Mouse (Mus musculus) midbrain, embryonic 15.5 days (tissue): ENCODE measurements at regions not wholly inside any gene's neighbourhood (a gene's known extent, or its start where the extent isn't known, plus 50 kb on each side); places are given as distances from the start of the nearest gene placed in this dataset.

Source experiments
- ATAC-seq: fragments of 200-750 bp; cut with Nextera tagmentation; replicated peaks from 2 replicates; pipeline ENCODE4 v1.8.0; 2017; ENCODE audit warnings: moderate TSS enrichment
- H3K27ac ChIP-seq: fragments of 300-500 bp; sonication (generic); 2 replicates; pipeline ENCODE4 v1.5.1; 2015; ENCODE audit warnings: mild to moderate bottlenecking, inconsistent platforms
- H3K27me3 ChIP-seq: fragments of 300-500 bp; sonication (generic); replicated peaks from 2 replicates; pipeline ENCODE4 v1.6.1; 2015; ENCODE audit warnings: inconsistent platforms
- H3K36me3 ChIP-seq: fragments of 300-500 bp; sonication (generic); replicated peaks from 2 replicates; pipeline ENCODE4 v1.6.1; 2015; ENCODE audit warnings: inconsistent platforms
- H3K4me1 ChIP-seq: fragments of 300-500 bp; sonication (generic); 2 replicates; pipeline ENCODE4 v1.6.1; 2015; ENCODE audit warnings: inconsistent platforms
- H3K4me2 ChIP-seq: fragments of 300-500 bp; sonication (generic); 2 replicates; pipeline ENCODE4 v1.6.1; 2015; ENCODE audit warnings: inconsistent platforms, mild to moderate bottlenecking, moderate library complexity
- H3K4me3 ChIP-seq: fragments of 300-500 bp; sonication (generic); 2 replicates; pipeline ENCODE4 v1.5.1; 2015; ENCODE audit warnings: mild to moderate bottlenecking, inconsistent platforms
- H3K9ac ChIP-seq: fragments of 300-500 bp; sonication (generic); 2 replicates; pipeline ENCODE4 v1.6.1; 2015; ENCODE audit warnings: mild to moderate bottlenecking, inconsistent platforms
- H3K9me3 ChIP-seq: fragments of 300-500 bp; sonication (generic); 2 replicates; pipeline ENCODE4 v1.6.1; 2016; ENCODE audit warnings: inconsistent platforms
- WGBS: fragments of 180-500 bp; shearing (Covaris S2); methylation state at CpG from one replicate; pipeline ENCODE4 v1.1.7; 2015; ENCODE audit warnings: mixed read lengths; 5-methylcytosine and 5-hydroxymethylcytosine counted together

DNA sequence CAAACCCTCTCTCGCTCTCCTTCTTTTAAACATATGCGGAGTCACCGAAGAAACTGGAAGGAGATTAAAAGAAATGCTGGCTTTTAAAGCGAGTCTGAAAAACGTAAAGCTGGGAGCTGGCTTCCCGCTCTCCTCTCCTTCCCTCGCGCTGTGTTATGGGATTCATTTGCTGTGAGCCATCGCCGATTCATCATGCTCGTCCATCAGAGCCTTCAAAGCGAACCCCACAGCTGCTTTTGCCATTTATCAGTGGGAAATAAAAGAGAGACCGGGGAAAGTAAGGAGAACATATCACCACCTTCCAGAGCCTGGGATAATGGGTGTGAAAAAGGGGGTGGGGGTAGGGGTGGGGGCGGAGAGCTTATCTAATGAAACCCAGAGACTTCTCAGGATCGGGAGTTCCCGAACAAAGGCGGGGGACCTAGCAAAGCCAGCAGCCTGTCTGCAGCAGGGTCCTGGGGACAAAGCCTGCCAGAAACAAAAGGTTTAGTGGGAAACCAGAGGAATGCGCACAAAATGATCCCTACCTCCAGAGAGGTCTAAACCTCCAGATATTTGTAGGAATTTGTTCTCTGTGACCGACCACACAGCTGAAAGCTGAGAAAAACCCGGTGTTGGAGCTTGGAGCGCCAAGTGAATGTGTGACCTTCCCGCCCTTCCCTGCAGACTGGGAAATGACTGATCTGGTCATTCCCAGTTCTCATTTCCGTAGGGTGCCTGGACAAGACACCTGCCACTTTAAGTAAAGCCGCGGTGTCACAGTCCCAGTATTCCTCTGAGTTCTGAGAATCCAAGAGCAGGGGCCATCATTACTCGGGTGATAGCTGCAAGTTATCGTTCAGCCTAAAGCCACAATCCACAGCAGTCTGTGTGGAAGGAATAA is 73.9 kb upstream of the Lrig1 start:
- Histone ChIP-seq H3K4me3 (peak overlapping the region; percentile 17), H3K9ac (0 out of 2 replicates have a peak overlapping the region, but pooled peaks have one; percentile 3), H3K27ac (peak overlapping the region; percentile 81), H3K4me1 (peaks cover 23% of the 10 kb centered on the region), H3K36me3 (no peaks in the 10 kb centered on the region), H3K4me2 (peak overlapping the region; percentile 39), H3K27me3 (no peaks in the 10 kb centered on the region), H3K9me3 (no peaks in the 10 kb centered on the region)
- ATAC-seq: peak; percentile 80
- 1% methylated on average over 27 of the region's 27 CpGs for WGBS

DNA sequence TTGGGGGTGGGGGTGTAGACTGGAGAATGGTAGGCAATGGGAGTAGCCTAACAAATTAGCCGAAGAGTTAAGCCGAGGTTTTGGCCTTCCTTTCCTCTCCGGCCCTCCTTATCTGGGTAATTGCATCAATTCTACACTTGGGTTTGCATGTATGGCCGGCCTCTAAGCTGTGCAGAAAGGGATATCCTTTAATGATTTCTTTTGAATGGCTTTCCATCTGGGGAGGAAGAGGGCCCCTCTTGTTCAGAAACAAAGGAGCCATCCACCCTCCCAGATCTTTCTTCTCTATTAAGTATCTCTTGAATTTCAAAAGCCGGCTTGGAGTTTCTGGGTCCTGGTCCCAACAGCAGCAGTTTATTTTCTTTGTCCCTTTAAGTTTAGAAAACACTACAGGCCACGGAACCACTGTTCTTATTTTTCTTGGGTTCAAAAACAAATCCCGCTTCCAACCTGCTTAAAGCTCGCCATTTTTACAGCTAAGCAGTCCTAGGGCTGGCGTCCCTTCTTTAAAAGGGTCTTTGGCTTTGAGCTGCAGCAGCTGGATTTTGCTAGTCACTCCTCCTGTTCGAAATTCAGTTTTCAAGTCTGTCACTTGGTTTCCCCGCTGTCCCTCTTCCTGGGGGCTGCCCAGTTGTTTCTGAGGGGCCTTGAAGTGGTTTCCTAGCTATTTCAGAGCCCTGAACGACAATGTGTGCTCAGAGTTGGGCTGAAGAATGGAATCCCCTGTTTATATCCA is 73.1 kb upstream of the Lrig1 start:
- Histone ChIP-seq H3K9me3 (no peaks in the 10 kb centered on the region), H3K4me2 (peak overlapping the region; percentile 39), H3K27ac (peak overlapping the region; percentile 81), H3K36me3 (no peaks in the 10 kb centered on the region), H3K27me3 (no peaks in the 10 kb centered on the region), H3K9ac (0 out of 2 replicates have a peak overlapping the region, but pooled peaks have one; percentile 3), H3K4me1 (peaks cover 23% of the 10 kb centered on the region), H3K4me3 (peak overlapping the region; percentile 17; the same call in 1 of the 2 replicates)
- ATAC-seq: peak; percentile 55
- 11% methylated on average over 12 of the region's 12 CpGs for WGBS

GRCm38 (mm10) chr6:94772391-94772790 is 72.4 kb upstream of the Lrig1 start:
- Histone ChIP-seq H3K9ac (no peak overlapping the region), H3K4me3 (no peak overlapping the region), H3K4me1 (peaks cover 23% of the 10 kb centered on the region), H3K27me3 (no peaks in the 10 kb centered on the region), H3K36me3 (no peaks in the 10 kb centered on the region), H3K27ac (peak overlapping the region; percentile 81), H3K9me3 (no peaks in the 10 kb centered on the region), H3K4me2 (no peak overlapping the region)
- WGBS: 33% methylated on average over 7 of the region's 7 CpGs
- ATAC-seq: no peak

DNA sequence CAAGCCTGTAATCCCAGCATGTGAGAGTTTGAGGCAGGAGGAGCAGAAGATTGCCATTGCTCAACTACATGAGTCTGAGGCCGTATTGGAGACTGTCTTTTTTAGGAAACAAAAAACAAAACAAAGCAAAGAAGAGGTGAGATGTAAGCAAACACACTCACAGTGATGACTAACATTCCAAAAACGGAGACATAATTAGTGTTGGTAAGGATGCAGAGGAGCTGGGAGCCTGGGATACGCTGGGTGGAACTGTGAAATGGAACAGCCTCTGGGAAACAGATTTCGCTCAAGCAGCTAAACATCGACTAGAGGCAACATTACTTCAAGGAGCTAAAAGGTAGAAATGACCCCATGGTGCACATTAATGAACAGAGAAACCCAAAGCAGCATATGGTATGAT is 68.3 kb upstream of the Lrig1 start:
- no peak for ATAC-seq
- peaks cover 10% of the 10 kb centered on the region for H3K4me1 ChIP-seq
- H3K4me3 ChIP-seq: no peak overlapping the region
- no peak overlapping the region for H3K27ac ChIP-seq
- no peak overlapping the region for H3K9ac ChIP-seq
- no peaks in the 10 kb centered on the region for H3K36me3 ChIP-seq
- WGBS: 85% methylated on average over 5 of the region's 5 CpGs
- H3K9me3 ChIP-seq: no peaks in the 10 kb centered on the region
- no peak overlapping the region for H3K4me2 ChIP-seq
- no peaks in the 10 kb centered on the region for H3K27me3 ChIP-seq

GRCm38 (mm10) chr6:94765724-94766123 is 65.8 kb upstream of the Lrig1 start:
- Histone ChIP-seq H3K9ac (no peak overlapping the region), H3K4me2 (no peak overlapping the region), H3K27ac (no peak overlapping the region), H3K27me3 (no peaks in the 10 kb centered on the region), H3K4me1 (no peaks in the 10 kb centered on the region), H3K9me3 (no peaks in the 10 kb centered on the region), H3K4me3 (no peak overlapping the region), H3K36me3 (no peaks in the 10 kb centered on the region)
- WGBS: 82% methylated on average over 6 of the region's 6 CpGs
- ATAC-seq: no peak

DNA sequence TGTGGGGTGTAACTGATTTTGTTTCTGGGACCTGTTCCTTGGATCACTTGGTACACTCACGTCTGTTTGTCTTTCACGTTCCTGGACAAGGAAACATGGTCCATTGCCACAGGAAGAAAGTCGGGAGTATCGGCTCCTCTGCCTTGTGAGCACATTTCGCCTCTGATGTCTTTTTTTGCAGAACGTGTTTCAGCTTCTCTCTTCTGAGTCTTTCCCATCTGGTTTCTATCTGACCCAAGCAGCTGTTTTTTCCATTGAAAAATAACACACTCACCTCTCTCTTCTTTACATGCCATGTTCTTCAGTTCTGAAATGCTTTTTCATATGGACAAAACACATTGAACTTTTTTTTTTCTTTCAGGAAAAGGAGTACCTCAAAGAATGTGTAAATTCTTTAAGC is 61.4 kb upstream of the Lrig1 start:
- no peaks in the 10 kb centered on the region for H3K27me3 ChIP-seq
- H3K36me3 ChIP-seq: no peaks in the 10 kb centered on the region
- ATAC-seq: no peak
- no peaks in the 10 kb centered on the region for H3K9me3 ChIP-seq
- 89% methylated on average over 6 of the region's 6 CpGs for WGBS
- H3K4me3 ChIP-seq: no peak overlapping the region
- H3K4me2 ChIP-seq: no peak overlapping the region
- no peaks in the 10 kb centered on the region for H3K4me1 ChIP-seq
- no peak overlapping the region for H3K9ac ChIP-seq
- no peak overlapping the region for H3K27ac ChIP-seq

DNA sequence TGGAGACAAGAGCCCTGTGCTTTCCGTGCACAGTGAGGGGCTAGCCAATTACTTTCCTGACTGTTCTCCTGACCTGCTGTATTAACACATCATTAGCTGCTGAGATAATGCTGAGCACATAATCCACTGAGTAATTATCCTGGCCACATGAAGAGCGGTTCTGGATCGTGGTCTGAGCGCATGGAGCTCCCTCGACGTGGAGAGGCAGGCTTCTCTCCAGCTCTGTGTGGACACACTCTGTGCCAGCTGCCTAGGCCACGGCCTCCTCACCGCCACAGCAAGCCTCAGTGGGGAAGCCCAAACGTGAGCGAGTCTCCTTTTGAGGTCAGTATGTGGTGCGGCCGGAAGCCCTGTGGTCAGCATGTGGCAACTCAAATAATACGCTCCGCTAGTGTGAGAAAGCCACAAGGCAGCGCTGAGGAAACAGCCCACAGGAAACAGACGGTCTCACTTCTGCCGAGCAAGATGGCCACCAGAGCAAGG is 60.7 kb upstream of the Lrig1 start:
- WGBS: 55% methylated on average over 17 of the region's 17 CpGs

DNA sequence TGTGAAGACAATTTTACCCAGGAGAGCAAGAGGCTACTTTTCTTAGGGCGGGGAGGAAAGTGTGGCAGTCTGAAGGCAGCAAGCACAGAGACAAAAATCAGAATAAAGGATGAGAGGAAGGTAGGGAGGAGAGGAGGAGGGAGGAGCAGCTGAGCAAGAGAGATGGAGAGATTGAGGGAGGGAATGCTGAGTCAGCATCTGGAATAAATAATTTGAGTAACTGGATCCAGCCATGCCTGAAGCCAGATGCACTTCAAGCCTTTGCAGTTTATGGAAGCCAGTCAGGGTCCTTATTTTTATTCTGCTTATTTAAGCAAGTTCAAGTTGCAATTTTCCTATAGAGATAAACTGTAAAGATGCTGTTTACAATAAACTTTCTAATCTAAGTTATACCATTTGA is 59.7 kb upstream of the Lrig1 start:
- no peaks in the 10 kb centered on the region for H3K36me3 ChIP-seq
- no peaks in the 10 kb centered on the region for H3K27me3 ChIP-seq
- H3K4me3 ChIP-seq: no peak overlapping the region
- no peak overlapping the region for H3K4me2 ChIP-seq
- no peaks in the 10 kb centered on the region for H3K9me3 ChIP-seq
- no peak overlapping the region for H3K9ac ChIP-seq
- 96% methylated on average over 1 of the region's 1 CpGs for WGBS
- H3K27ac ChIP-seq: no peak overlapping the region
- H3K4me1 ChIP-seq: peaks cover 8% of the 10 kb centered on the region; the same call in 1 of the 2 replicates
- no peak for ATAC-seq

More for the DNA sequence above, 60.7 kb upstream of the Lrig1 start:
- Histone ChIP-seq H3K4me3 (no peak overlapping the region), H3K36me3 (no peaks in the 10 kb centered on the region), H3K9ac (no peak overlapping the region), H3K27me3 (no peaks in the 10 kb centered on the region), H3K4me2 (no peak overlapping the region), H3K4me1 (peaks cover under 1% of the 10 kb centered on the region; the same call in 1 of the 2 replicates), H3K9me3 (no peaks in the 10 kb centered on the region), H3K27ac (no peak overlapping the region)
- ATAC-seq: no peak

GRCm38 (mm10) chr6:94756006-94756405 is 56.0 kb upstream of the Lrig1 start:
- Histone ChIP-seq H3K27ac (no peak overlapping the region), H3K9ac (no peak overlapping the region), H3K27me3 (no peaks in the 10 kb centered on the region), H3K9me3 (no peaks in the 10 kb centered on the region), H3K36me3 (no peaks in the 10 kb centered on the region), H3K4me3 (no peak overlapping the region), H3K4me1 (peaks cover 8% of the 10 kb centered on the region; the same call in 1 of the 2 replicates), H3K4me2 (no peak overlapping the region)
- no peak for ATAC-seq
- WGBS: 28% methylated on average over 4 of the region's 4 CpGs

DNA sequence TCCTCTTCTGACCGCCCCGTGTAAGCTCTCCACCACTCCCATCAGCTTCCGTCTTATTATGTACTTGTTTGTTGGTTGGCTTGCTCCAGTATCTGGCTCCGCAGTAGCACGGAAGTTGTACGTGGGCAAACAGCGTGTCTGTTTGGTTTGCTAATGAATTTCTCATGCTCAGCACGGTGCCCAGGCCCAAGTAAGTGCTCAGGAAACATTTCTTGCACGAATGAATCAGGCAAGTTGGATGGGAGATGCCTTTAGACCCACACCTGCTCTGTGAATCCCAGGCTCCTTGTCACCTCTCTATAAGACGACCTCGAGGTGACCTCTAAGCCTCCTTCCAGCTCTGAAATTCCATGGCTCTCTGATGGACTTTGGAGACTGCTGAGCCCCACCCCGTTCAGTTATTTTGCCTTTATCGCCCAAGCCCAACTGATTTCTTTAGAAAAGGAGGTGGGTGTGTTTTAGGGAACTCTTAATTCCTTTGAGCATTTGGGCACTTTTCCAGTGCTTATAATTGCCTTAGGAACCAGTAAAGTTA is 55.4 kb upstream of the Lrig1 start:
- no peak for ATAC-seq
- no peak overlapping the region for H3K4me2 ChIP-seq
- no peak overlapping the region for H3K9ac ChIP-seq
- H3K27ac ChIP-seq: no peak overlapping the region
- H3K36me3 ChIP-seq: no peaks in the 10 kb centered on the region
- no peaks in the 10 kb centered on the region for H3K27me3 ChIP-seq
- 34% methylated on average over 13 of the region's 13 CpGs for WGBS
- no peaks in the 10 kb centered on the region for H3K9me3 ChIP-seq
- no peak overlapping the region for H3K4me3 ChIP-seq
- H3K4me1 ChIP-seq: peaks cover 12% of the 10 kb centered on the region; the same call in 1 of the 2 replicates

- no peak overlapping the region for H3K4me3 ChIP-seq
- no peak overlapping the region for H3K27ac ChIP-seq
- no peaks in the 10 kb centered on the region for H3K9me3 ChIP-seq
- no peak overlapping the region for H3K9ac ChIP-seq
- H3K27me3 ChIP-seq: no peaks in the 10 kb centered on the region
- no peak overlapping the region for H3K4me2 ChIP-seq
- no peak for ATAC-seq
- H3K4me1 ChIP-seq: peaks cover 12% of the 10 kb centered on the region; the same call in 1 of the 2 replicates
- WGBS: 90% methylated on average over 3 of the region's 3 CpGs
- no peaks in the 10 kb centered on the region for H3K36me3 ChIP-seq
Observed at GRCm38 (mm10) chr6:94754522-94754921, 54.6 kb upstream of the Lrig1 start.

DNA sequence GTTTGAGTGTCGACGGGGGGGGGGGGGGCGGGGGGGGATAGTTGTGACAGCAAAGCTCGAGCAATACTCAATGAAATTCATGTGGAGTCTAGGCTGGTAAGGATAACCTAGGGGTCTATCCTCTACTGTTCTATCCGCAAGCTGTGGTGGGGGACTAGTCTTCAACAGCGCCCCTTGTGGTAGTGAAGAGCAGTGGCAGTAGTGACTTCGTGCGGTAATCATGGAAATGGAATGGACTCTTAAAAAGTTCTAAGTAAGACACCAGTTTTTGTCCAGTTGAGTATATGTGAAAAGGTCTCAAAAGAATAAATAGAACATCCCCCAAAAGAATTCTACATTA is 51.1 kb upstream of the Lrig1 start:
- no peak overlapping the region for H3K9ac ChIP-seq
- 18% methylated on average over 8 of the region's 8 CpGs for WGBS
- H3K4me3 ChIP-seq: no peak overlapping the region
- no peak for ATAC-seq
- H3K4me1 ChIP-seq: peaks cover 12% of the 10 kb centered on the region; the same call in 1 of the 2 replicates
- peak overlapping the region; percentile 18; the same call in 1 of the 2 replicates for H3K4me2 ChIP-seq
- no peaks in the 10 kb centered on the region for H3K9me3 ChIP-seq
- no peak overlapping the region for H3K27ac ChIP-seq
- H3K27me3 ChIP-seq: no peaks in the 10 kb centered on the region
- H3K36me3 ChIP-seq: no peaks in the 10 kb centered on the region
